Mouse (Mus musculus): ENCODE results near the gene Cyp46a1. TPM values are rescaled to one million over a fixed set of nuclear protein-coding genes. Genes with fewer than 3 reads are reported as not detected.

Gene Cyp46a1
- total RNA-seq, 1 experiment, result 0.98 TPM

- TF ChIP-seq ZC3H11A (IDR thresholded peaks at IDR 0.05; ENCODE audit: borderline replicate concordance, low read depth, low read length), result no peak
- TF ChIP-seq CHD2 (IDR thresholded peaks at IDR 0.05; ENCODE audit: low read depth, low read length), result no peak
- no peak for TF ChIP-seq ZNF384 (IDR thresholded peaks at IDR 0.05; ENCODE audit: low read depth, low read length)
- Histone ChIP-seq H3K9ac (ENCODE audit: insufficient read depth, low read depth, low read length, poor library complexity, severe bottlenecking) (no peak overlapping the region), H3K4me3 (ENCODE audit: insufficient read depth in 1 of 2, low read depth in 1 of 2, low read length in 2 of 2, poor library complexity in 1 of 2, severe bottlenecking in 1 of 2) (no peak overlapping the region), H3K27ac (ENCODE audit: insufficient read depth, low read depth, low read length, poor library complexity, severe bottlenecking) (no peak overlapping the region), H3K9me3 (ENCODE audit: control insufficient read depth, insufficient read depth, low read depth, low read length) (no peaks in the 10 kb centered on the region), H3K4me1 (ENCODE audit: control insufficient read depth in 2 of 2, insufficient read depth in 2 of 2, low read length in 2 of 2, poor library complexity in 1 of 2) (peaks cover 0 to 11% of the 10 kb centered on the region in 2 experiments; a peak in 3 of 4 replicates), H3K36me3 (ENCODE audit: control insufficient read depth, insufficient read depth, low read length, poor library complexity, severe bottlenecking) (no peaks in the 10 kb centered on the region)
- no peak for DNase-seq (ENCODE audit: low read depth, low spot score)
- in situ Hi-C loops (cut with MboI; ENCODE audit: low sequenced_read_pairs in 2 of 2, unreplicated experiment in 2 of 2), result no loop called here
Measured at GRCm38 (mm10) chr12:108305172-108305571, 29.0 kb upstream of the Cyp46a1 start.

GRCm38 (mm10) chr12:108305812-108306794 is 28.1 kb upstream of the Cyp46a1 start, which contains the start of gene Hhipl1:
Gene Hhipl1, plus strand, starts transcription at chr12:108306270.
- peak within 1 kb of the TSS; percentile 67 for H3K9ac ChIP-seq (ENCODE audit: insufficient read depth, low read depth, low read length, poor library complexity, severe bottlenecking)
- H3K4me3 ChIP-seq (ENCODE audit: insufficient read depth in 1 of 2, low read depth in 1 of 2, low read length in 2 of 2, poor library complexity in 1 of 2, severe bottlenecking in 1 of 2), result peak within 1 kb of the TSS; percentile 71 to 72
- H3K36me3 ChIP-seq (ENCODE audit: control insufficient read depth, insufficient read depth, low read length, poor library complexity, severe bottlenecking), result no peaks in the 10 kb centered on the region
- no peak for DNase-seq (ENCODE audit: low read depth, low spot score)
- no peak for TF ChIP-seq MAFK (IDR thresholded peaks at IDR 0.05; ENCODE audit: insufficient read depth, low read depth, low read length)
- in situ Hi-C loops (cut with MboI; ENCODE audit: low sequenced_read_pairs in 2 of 2, unreplicated experiment in 2 of 2), result no loop called here
- no peaks in the 10 kb centered on the region for H3K9me3 ChIP-seq (ENCODE audit: control insufficient read depth, insufficient read depth, low read depth, low read length)
- H3K27ac ChIP-seq (ENCODE audit: insufficient read depth, low read depth, low read length, poor library complexity, severe bottlenecking), result no peak within 1 kb of the TSS
- H3K4me1 ChIP-seq (ENCODE audit: control insufficient read depth in 2 of 2, insufficient read depth in 2 of 2, low read length in 2 of 2, poor library complexity in 1 of 2), result peaks cover 0 to 10% of the 10 kb centered on the region in 2 experiments; a peak in 3 of 4 replicates

GRCm38 (mm10) chr12:108307553-108307952 is 26.6 kb upstream of the Cyp46a1 start:
- peak; percentile 86 for DNase-seq (ENCODE audit: low read depth, low spot score)
- H3K36me3 ChIP-seq (ENCODE audit: control insufficient read depth, insufficient read depth, low read length, poor library complexity, severe bottlenecking), result no peaks in the 10 kb centered on the region
- TF ChIP-seq MAFK (IDR thresholded peaks at IDR 0.05; ENCODE audit: insufficient read depth, low read depth, low read length) (no peak), CHD2 (IDR thresholded peaks at IDR 0.05; ENCODE audit: low read depth, low read length) (no peak), ZC3H11A (IDR thresholded peaks at IDR 0.05; ENCODE audit: borderline replicate concordance, low read depth, low read length) (no peak), HCFC1 (IDR thresholded peaks at IDR 0.05; ENCODE audit: borderline replicate concordance, insufficient read depth, low read length) (no peak), ZNF384 (IDR thresholded peaks at IDR 0.05; ENCODE audit: low read depth, low read length) (no peak)
- in situ Hi-C loops (cut with MboI; ENCODE audit: low sequenced_read_pairs in 2 of 2, unreplicated experiment in 2 of 2), result no loop called here
- H3K4me3 ChIP-seq (ENCODE audit: insufficient read depth in 1 of 2, low read depth in 1 of 2, low read length in 2 of 2, poor library complexity in 1 of 2, severe bottlenecking in 1 of 2), result no peak overlapping the region
- H3K9me3 ChIP-seq (ENCODE audit: control insufficient read depth, insufficient read depth, low read depth, low read length), result no peaks in the 10 kb centered on the region
- H3K4me1 ChIP-seq (ENCODE audit: control insufficient read depth in 2 of 2, insufficient read depth in 2 of 2, low read length in 2 of 2, poor library complexity in 1 of 2), result peaks cover 0 to 14% of the 10 kb centered on the region in 2 experiments; a peak in 2 of 4 replicates
- H3K9ac ChIP-seq (ENCODE audit: insufficient read depth, low read depth, low read length, poor library complexity, severe bottlenecking), result no peak overlapping the region
- no peak overlapping the region for H3K27ac ChIP-seq (ENCODE audit: insufficient read depth, low read depth, low read length, poor library complexity, severe bottlenecking)

GRCm38 (mm10) chr12:108308363-108308856 is 25.8 kb upstream of the Cyp46a1 start:
- no peak overlapping the region for H3K4me3 ChIP-seq (ENCODE audit: insufficient read depth in 1 of 2, low read depth in 1 of 2, low read length in 2 of 2, poor library complexity in 1 of 2, severe bottlenecking in 1 of 2)
- H3K9me3 ChIP-seq (ENCODE audit: control insufficient read depth, insufficient read depth, low read depth, low read length), result no peaks in the 10 kb centered on the region
- no peak overlapping the region for H3K9ac ChIP-seq (ENCODE audit: insufficient read depth, low read depth, low read length, poor library complexity, severe bottlenecking)
- TF ChIP-seq ZNF384 (IDR thresholded peaks at IDR 0.05; ENCODE audit: low read depth, low read length) (no peak), ZC3H11A (IDR thresholded peaks at IDR 0.05; ENCODE audit: borderline replicate concordance, low read depth, low read length) (no peak), CHD2 (IDR thresholded peaks at IDR 0.05; ENCODE audit: low read depth, low read length) (no peak), HCFC1 (IDR thresholded peaks at IDR 0.05; ENCODE audit: borderline replicate concordance, insufficient read depth, low read length) (no peak), MAFK (IDR thresholded peaks at IDR 0.05; ENCODE audit: insufficient read depth, low read depth, low read length) (no peak)
- DNase-seq (ENCODE audit: low read depth, low spot score), result no peak
- H3K4me1 ChIP-seq (ENCODE audit: control insufficient read depth in 2 of 2, insufficient read depth in 2 of 2, low read length in 2 of 2, poor library complexity in 1 of 2), result peaks cover 0 to 20% of the 10 kb centered on the region in 2 experiments; a peak in 2 of 4 replicates
- H3K27ac ChIP-seq (ENCODE audit: insufficient read depth, low read depth, low read length, poor library complexity, severe bottlenecking), result no peak overlapping the region
- H3K36me3 ChIP-seq (ENCODE audit: control insufficient read depth, insufficient read depth, low read length, poor library complexity, severe bottlenecking), result no peaks in the 10 kb centered on the region
- in situ Hi-C loops (cut with MboI; ENCODE audit: low sequenced_read_pairs in 2 of 2, unreplicated experiment in 2 of 2), result no loop called here

All from ES-E14 (cell line).